Mouse (Mus musculus): ENCODE data around the gene Invs. TPM values are rescaled to one million over a fixed set of nuclear protein-coding genes. Genes with fewer than 3 reads are reported as not detected.

Gene Invs
- total and polyA plus RNA-seq, 3 experiments = 2.5 to 2.7 TPM; not detected in 1

GRCm38 (mm10) chr4:48242482-48242881, 37.1 kb upstream of the Invs start:
- Histone ChIP-seq H3K27ac (ENCODE audit: control insufficient read depth, low read depth, low read length) (no peak overlapping the region), H3K9me3 (replicated peaks; ENCODE audit: insufficient read depth, low read length) (no peaks in the 10 kb centered on the region), H3K4me1 (ENCODE audit: control insufficient read depth in 1 of 2, insufficient read depth in 2 of 2, low read length in 2 of 2) (peaks cover 0 to 12% of the 10 kb centered on the region in 2 experiments; a peak in 2 of 4 replicates), H3K36me3 (ENCODE audit: control insufficient read depth in 1 of 2, insufficient read depth in 2 of 2, low read length in 2 of 2) (peaks cover 0 to 14% of the 10 kb centered on the region in 2 experiments), H3K27me3 (ENCODE audit: control insufficient read depth in 1 of 2, insufficient read depth in 2 of 2, low read length in 2 of 2) (no peaks in the 10 kb centered on the region), H3K9ac (ENCODE audit: control insufficient read depth, low read depth, low read length, poor library complexity, severe bottlenecking) (no peak overlapping the region), H3K4me3 (ENCODE audit: control insufficient read depth in 1 of 2, insufficient read depth in 1 of 2, low read depth in 2 of 2, low read length in 2 of 2) (no peak overlapping the region), H3K79me2 (ENCODE audit: control insufficient read depth, insufficient read depth, low read length, poor library complexity) (peaks cover 5% of the 10 kb centered on the region)
- no peak for TF ChIP-seq HCFC1 (IDR thresholded peaks at IDR 0.05; ENCODE audit: low read depth, low read length)
- no peak for TF ChIP-seq E2F4 (IDR thresholded peaks at IDR 0.05; ENCODE audit: borderline replicate concordance, low read depth, low read length)
- no peak for TF ChIP-seq ZMIZ1 (IDR thresholded peaks at IDR 0.05; ENCODE audit: low read depth, low read length)
- no peak for TF ChIP-seq USF1 (IDR thresholded peaks at IDR 0.05; ENCODE audit: low read depth, low read length)
- TF ChIP-seq TAL1 (IDR thresholded peaks at IDR 0.05; ENCODE audit: low read length) = no peak
- TF ChIP-seq ZKSCAN1 (IDR thresholded peaks at IDR 0.05; ENCODE audit: low read depth, low read length) = no peak
- TF ChIP-seq KAT2A (conservative IDR thresholded peaks at IDR 0.05; ENCODE audit: low read depth, low read length) = no peak
- no peak for TF ChIP-seq MYC (IDR thresholded peaks at IDR 0.05; ENCODE audit: low read depth, low read length)
- TF ChIP-seq POLR2AphosphoS2 (IDR thresholded peaks at IDR 0.05; ENCODE audit: low read length) = no peak
- TF ChIP-seq ZC3H11A (IDR thresholded peaks at IDR 0.05; ENCODE audit: low read depth, low read length) = no peak
- TF ChIP-seq NELFE (IDR thresholded peaks at IDR 0.05; ENCODE audit: low read depth, low read length) = no peak
- TF ChIP-seq MAX (IDR thresholded peaks at IDR 0.05; ENCODE audit: low read length) = no peak
- no peak for TF ChIP-seq MEF2A (IDR thresholded peaks at IDR 0.05; ENCODE audit: extremely low read depth, insufficient replicate concordance, low read depth, low read length, poor library complexity, severe bottlenecking)
- TF ChIP-seq USF2 (IDR thresholded peaks at IDR 0.05; ENCODE audit: borderline replicate concordance in 1 of 2, insufficient read depth in 1 of 2, low read depth in 1 of 2, low read length in 2 of 2) = no peak
- TF ChIP-seq TBP (IDR thresholded peaks at IDR 0.05; ENCODE audit: low read depth, low read length) = no peak
- no peak for TF ChIP-seq ELF1 (IDR thresholded peaks at IDR 0.05; ENCODE audit: low read depth, low read length)
- TF ChIP-seq EP300 (IDR thresholded peaks at IDR 0.05; ENCODE audit: low read depth in 1 of 2, low read length in 2 of 2) = no peak
- DNase-seq (ENCODE audit: low read depth, low spot score) = no peak

- peaks cover 5% of the 10 kb centered on the region for H3K79me2 ChIP-seq (ENCODE audit: control insufficient read depth, insufficient read depth, low read length, poor library complexity)
- H3K4me1 ChIP-seq (ENCODE audit: control insufficient read depth in 1 of 2, insufficient read depth in 2 of 2, low read length in 2 of 2) = peaks cover 0 to 12% of the 10 kb centered on the region in 2 experiments; a peak in 2 of 4 replicates
- TF ChIP-seq EP300 (IDR thresholded peaks at IDR 0.05; ENCODE audit: low read depth in 1 of 2, low read length in 2 of 2) (no peak), TCF12 (IDR thresholded peaks at IDR 0.05; ENCODE audit: low read depth, low read length) (no peak), MAFK (IDR thresholded peaks at IDR 0.05; ENCODE audit: borderline replicate concordance, low read depth, low read length) (no peak), TAL1 (IDR thresholded peaks at IDR 0.05; ENCODE audit: low read length) (no peak), E2F4 (IDR thresholded peaks at IDR 0.05; ENCODE audit: borderline replicate concordance, low read depth, low read length) (no peak), BHLHE40 (IDR thresholded peaks at IDR 0.05; ENCODE audit: borderline replicate concordance, low read depth, low read length) (no peak)
- no peaks in the 10 kb centered on the region for H3K9me3 ChIP-seq (replicated peaks; ENCODE audit: insufficient read depth, low read length)
- no peaks in the 10 kb centered on the region for H3K27me3 ChIP-seq (ENCODE audit: control insufficient read depth in 1 of 2, insufficient read depth in 2 of 2, low read length in 2 of 2)
- H3K36me3 ChIP-seq (ENCODE audit: control insufficient read depth in 1 of 2, insufficient read depth in 2 of 2, low read length in 2 of 2) = peaks cover 0 to 14% of the 10 kb centered on the region in 2 experiments
- H3K9ac ChIP-seq (ENCODE audit: control insufficient read depth, low read depth, low read length, poor library complexity, severe bottlenecking) = no peak overlapping the region
- no peak overlapping the region for H3K4me3 ChIP-seq (ENCODE audit: control insufficient read depth in 1 of 2, insufficient read depth in 1 of 2, low read depth in 2 of 2, low read length in 2 of 2)
- H3K27ac ChIP-seq (ENCODE audit: control insufficient read depth, low read depth, low read length) = no peak overlapping the region
- no peak for DNase-seq (ENCODE audit: low read depth, low spot score)
These were observed 35.8 kb upstream of the Invs start for GRCm38 (mm10) chr4:48243737-48244136.
